Mouse (Mus musculus) heart, adult 11 months (tissue): ENCODE data around the gene Rangap1.
"Not testable (repeated sequence)": the region's sequence is repeated elsewhere in the genome, so short reads cannot be mapped to it uniquely, and the experiment has no call there.

Experiments
- DNase-seq: peaks from one replicate; pipeline ENCODE4 v3.0.0; 2022

Gene Rangap1

DNA sequence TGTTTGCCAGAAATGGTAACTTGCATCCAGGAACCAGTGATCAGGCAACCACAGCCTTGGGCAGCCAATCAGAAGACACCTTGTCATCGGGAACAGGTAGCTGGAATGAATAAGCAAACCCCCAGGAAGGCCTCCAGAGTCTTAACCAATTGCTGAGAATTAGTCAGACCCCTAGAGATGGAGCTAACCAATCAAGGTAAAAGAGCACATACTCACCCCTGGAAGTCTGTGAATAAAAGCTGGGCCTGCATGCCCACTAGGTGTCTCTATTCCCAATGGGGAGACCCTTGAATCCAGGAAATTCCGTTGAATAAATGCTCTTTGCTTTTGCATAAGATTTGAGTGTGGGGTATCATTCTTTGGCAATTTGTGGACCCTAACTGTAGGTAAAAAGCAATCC is 5.4 kb downstream of the Rangap1 start:
- no peak for DNase-seq

DNA sequence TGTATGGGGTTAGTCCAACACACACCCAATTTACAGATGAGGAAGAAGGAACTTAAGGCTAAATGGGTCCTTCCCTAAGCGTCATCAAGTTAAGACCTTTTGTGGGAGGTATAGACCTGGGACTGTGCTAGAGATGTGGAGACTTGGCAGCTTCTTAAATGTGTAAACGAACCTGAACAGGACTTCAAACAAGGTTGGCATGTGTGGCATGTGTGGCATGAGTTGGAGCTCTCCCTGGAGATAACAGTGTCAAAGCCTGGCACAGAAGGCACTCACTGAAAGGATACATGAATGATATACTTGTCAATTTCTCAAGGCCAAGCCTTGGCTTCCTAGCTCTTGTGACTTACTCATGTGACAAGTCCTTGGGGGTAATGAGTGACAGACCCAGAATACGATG is 6.0 kb downstream of the Rangap1 start:
- DNase-seq: no peak

DNA sequence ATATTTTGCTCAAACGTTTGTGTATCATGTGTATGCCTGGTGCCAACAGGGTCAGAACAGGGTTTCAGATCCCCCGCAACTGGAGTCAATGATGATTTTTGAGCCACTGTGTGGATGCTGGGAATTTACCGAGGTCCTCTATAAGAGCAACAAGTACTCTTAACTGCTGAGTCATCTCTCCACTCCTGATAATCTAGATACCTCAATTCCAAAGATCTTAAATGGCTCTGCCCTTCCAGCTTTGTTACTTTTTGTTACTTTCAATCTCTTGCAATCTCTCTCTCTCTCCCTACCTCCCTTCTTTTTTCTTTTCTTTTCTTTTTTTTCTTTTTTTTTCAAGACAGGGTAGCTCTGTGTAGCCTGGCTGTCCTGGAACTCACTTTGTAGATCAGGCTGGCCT is 10.3 kb downstream of the Rangap1 start:
- DNase-seq: no peak

DNA sequence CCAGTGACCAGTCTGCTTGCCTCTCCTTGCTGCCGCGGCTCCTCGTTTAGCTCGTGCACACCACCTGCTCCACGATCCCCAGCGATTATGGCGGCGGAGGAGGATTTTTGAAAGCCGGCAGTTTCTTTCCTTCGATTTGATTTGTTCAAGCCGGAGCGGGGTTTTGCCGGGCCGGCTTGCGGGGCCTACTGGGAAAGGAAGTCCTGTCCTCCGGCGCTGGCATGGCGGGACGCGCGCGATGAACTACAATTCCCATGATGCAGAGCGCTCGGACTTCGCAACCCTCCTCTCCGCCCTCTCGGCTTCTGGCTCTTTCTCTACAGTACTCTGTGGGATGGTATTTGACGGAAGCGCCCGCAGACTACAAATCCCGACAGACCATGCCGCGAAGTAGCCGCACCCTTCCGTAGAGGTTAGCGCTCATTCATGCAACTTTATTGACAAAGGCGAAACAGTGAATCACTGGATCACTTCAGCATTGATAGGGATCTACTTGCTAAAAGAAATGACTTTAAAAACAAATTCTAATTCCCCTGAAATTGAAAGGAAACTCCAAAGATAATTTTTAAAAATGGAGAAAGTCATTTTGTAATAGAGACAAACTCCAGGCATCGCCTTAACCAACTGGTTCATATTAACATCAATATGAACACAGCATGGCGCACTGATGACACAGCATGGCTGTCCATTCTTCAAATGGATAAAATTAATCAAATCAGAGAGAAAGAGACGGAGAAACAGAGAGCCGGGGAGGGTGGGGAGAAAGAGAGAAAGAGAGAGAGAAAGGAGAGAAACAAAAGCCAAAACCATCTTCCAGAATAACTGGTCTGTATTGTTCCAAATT is 15.3 kb downstream of the Rangap1 start:
- peak; percentile 100 for DNase-seq

DNA sequence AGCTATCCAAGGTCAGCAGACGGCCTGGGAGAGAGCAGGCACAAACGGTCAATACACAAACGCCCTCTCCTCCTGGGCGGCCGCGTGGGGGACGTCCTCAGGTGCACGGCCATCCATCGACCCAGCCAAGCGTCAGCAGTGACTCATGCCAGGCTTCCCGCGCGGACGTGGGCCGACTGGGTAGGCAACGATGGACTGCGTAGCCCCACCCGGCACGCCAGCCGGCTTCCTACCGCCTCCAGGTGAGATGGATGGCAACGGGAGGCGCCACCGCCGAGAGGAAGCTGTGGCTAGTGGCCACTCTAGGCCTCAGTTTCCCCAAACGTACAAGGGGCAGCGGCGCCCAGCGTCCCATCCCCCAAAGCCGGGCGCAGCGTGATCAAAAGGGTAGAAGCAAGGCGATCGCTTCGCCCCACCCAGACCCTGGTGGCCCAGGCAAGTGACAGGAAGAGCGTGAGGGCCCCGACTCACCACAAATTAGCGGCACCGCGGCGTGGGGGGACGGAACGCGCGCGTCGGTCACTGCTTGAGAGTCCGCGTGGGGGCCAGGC is 16.0 kb downstream of the Rangap1 start:
- no peak for DNase-seq

DNA sequence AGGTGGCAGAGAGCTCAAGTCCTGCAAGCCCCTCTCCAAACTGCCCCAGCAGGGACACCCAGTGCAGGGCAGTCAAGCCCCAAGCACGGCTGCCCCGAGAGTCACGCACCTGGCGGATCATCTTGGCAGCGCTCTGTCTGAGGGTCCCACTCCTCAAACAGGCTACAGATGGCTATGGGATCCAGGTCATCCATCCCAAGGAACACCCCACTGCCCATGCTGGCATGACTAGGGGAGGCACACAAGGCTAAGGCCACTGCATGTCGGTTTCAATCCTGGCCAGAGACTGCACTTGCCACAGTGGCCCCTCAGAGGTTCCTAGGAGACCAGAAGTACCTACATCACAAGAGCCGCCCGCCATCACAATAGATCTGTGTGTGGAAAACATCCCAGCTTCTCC is 19.4 kb downstream of the Rangap1 start:
- peak; percentile 91 for DNase-seq

DNA sequence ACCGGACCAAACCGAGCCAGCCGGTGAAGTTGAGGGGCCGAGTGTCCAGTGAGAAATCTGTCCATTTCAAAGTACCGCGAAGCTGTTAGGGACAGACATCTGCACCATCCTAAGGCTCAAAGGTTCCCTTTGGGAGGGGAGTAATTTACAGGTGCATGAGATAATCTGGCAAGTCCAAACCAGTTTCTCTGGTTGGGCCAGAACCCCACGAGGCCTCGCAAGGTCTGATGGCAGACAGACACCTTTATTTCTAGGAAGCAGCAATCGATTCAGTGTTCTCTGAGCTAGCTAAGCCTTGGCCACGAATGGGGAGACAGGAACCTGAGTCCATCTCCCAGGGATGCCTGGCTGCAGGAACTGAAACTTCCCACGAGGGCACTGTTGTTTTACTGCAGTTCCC is 21.7 kb downstream of the Rangap1 start:
- no peak for DNase-seq

DNA sequence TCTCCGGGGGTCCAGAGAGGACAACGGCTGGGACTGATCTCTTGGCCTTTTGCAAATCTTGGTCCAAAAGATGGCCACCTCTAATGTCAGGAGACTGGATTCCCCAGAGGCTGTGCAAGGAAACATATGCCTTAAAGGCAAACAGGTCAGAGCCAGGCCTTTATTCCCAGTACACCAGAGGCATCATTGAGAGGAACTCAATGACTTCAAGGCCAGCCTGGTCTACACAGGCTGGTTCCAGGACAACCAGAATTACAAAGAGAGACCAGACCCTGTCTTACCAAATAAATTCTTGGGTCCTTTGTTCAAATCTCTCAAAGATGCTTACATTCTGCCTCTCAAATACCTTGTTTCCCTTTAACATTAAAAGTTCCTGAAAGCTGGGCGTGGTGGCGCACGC is 23.0 kb downstream of the Rangap1 start:
- no peak for DNase-seq

DNA sequence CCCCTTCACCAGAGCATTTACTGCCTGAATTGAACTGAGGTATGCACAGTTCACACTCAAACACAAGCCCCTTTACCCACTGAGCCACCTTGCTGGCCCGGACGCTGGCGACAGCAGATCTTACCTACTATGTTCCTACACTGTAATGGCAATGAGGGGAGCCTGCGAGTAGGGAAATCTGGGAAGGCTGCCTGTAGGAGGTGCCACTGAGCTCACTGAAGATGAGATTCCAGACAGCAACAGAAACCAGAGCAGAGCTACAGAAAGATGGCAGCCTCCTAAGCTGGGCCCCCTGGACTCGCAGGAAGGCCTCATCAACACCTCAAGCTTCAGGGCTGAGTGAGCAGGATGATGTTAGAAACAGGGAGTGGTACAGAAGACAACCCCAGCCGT is 26.2 kb downstream of the Rangap1 start:
- DNase-seq: peak; percentile 84

DNA sequence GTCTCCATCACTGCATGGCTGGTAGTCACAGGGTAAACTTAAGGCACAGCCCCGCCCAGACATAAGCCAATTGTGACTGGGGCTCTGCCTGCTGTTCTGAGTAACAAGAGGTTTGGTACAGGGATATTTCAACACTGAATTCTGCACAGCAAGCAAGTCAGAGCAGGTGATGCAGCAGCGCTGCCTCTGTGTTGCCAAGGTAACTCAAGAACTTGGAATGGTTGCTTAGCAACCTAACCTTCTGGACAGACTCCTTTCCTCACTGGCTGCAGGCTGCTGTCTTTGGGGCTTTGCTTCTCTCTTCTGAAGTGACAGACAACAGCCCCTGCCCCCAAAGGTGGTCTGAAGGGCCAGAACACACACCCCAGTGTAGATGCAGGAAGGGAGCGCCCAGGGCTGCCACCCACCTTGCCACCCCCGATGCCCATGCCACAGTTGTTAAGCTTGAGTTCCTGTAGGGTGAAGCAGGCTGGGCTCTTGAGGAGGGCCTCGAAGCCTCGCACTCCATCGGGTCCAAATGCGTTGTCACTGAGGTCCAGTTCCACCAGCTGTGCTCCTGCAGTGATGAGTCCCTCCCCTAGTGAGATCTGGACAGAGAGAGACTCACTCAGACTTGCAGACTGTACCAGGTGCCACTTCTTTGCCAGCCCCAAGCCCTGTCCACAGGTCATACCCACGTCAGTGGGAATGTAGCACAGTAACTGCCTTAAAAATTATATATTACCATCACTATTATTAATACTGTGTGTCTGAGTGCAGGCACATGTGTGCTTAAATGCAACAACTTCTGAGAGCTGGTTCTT is 26.8 kb downstream of the Rangap1 start:
- peak; percentile 86 for DNase-seq

DNA sequence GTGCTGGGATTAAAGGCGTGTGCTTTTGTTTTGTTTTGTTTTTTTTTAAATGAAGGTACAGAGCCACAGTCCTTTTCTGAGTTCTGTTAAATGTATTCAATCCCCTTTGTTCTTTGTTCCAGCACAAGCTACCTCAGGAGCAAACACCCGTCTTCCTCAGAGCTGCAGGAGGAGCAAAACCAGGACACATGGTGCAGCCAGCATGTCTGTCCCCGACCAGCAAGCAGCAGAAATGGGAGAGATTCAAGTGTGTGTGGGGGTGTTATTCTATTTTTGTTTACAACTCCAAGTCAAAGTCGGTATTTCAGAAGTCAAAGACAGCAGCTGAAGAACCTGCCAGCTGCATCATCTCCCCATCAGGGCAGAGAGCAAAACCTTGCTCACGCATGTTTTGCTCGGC is 31.6 kb downstream of the Rangap1 start:
- peak; percentile 65 for DNase-seq

DNA sequence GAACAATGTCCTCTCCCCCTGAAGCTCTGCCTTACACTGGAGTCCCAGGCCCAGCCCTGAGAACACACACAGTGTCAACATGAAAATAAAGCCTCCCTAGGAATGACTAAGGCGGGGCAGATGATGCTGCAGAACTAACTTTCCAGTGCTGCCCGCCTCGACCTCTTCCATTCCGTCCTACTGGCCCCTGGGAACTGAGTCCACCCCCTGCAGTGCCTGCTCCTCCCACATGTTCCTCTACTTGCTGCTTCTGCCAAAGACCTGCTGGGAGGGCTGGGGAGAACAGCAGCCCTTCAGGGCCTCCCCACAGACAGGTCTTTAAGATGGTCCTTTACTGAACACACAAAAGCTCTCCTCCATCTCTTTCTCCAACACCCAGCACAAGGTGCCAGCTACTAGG is 34.5 kb downstream of the Rangap1 start:
- DNase-seq: peak; percentile 76

DNA sequence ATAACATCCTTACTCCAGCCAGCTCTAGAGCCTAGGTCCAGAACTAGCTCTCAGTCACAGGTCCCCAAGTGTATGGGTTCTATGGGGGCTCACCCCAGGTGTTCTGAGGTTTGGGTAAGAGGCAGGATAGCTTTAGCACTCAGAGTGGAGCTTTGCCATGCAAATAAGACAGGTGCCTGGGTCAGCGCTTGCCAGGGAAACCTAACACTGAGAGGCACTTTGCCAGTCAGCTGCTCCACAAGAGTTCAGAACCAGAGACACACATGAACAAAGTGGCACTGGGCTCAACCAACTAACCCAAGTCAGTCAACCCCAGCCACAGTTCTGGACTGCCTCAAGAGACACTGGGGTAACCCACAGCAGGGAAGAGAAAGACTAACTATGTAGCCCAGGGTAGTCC is 35.6 kb downstream of the Rangap1 start:
- no peak for DNase-seq

DNA sequence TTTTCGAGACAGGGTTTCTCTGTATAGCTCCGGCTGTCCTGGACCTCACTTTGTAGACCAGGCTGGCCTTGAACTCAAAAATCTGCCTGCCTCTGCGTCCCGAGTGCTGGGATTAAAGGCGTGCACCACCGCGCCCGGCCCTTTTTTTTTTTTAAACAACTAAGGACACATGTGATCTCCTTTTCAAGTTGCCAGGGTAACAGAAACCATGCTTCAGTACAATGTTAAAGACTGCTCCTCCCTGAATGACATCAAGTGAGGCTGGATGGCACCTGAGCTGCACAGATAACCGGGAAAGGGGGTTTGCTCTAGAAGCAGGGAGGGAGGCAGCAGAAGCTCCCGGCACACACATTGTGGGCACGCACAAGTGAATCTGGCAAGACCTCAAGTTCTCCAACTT is 36.3 kb downstream of the Rangap1 start:
- no peak for DNase-seq

DNA sequence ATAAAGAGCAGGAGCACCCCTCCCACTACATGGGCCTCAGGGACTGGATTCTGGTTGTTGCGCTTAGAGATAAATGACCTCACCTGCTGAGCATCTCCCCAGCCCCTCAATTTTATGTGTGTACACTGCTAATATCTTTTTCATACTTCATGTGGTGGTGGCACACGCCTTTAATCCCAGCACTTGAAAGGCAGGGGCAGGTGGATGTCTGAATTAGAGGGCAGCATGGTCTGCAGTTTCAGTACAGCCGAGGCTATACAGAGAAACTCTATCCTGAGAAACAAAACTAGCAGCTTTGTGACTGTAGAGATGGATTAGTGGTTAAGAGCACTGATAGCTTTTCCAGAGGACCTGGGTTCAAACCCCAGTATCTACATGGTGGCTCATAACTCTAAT is 42.2 kb downstream of the Rangap1 start:
- no peak for DNase-seq

DNA sequence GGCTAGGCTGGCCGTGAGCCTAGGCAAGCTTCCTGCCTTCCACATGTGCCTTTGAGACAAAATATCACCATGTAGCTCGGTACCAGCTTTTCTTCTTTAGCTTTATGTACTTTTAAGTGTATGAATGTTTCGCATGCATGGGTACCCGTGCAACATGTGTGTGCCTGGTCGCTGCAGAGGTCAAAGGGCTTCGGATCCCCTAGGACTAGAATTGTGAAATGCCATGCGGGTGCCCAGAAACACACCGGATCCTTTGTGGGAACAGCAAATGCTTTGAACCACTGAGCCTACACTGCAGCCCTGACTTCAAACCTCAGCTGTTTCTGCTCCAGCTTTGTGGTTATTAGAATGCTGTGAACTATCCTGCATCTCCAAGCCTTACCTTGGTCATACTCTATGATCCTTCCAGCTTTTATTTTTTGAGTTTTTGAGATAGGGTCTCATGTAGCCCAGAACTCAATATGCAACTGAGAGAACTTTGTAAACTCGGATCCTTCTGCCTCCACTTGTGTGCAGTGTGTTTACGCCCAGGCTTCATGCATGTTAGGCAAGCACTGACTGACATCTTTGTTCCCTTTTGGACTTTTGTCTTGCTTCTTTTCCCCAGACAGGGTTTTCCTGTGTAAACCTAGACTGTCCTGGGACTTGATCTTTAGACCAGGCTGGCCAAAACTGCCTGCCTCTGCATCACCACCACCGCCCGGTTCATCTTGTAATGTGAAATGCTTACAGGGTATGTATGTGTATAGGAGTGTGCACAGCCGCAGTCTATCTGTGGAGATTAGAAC is 42.8 kb downstream of the Rangap1 start:
- DNase-seq: no peak

DNA sequence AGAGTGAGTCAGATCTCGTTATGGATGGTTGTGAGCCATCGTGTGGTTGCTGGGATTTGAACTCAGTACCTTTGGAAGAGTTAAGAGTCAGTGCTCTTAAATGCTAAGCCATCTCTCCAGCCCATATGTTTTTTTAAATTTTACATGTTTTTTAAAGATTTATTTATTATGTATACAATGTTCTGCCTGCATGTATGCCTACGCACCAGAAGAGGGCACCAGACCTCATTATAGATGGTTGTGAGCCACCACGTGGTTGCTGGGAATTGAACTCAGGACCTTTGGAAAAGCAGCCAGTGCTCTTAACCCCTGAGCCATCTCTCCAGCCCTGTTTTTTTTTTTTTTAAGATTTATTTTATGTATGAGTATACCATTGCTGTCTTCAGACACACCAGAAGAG is 44.0 kb downstream of the Rangap1 start:
- not testable (repeated sequence) for DNase-seq

DNA sequence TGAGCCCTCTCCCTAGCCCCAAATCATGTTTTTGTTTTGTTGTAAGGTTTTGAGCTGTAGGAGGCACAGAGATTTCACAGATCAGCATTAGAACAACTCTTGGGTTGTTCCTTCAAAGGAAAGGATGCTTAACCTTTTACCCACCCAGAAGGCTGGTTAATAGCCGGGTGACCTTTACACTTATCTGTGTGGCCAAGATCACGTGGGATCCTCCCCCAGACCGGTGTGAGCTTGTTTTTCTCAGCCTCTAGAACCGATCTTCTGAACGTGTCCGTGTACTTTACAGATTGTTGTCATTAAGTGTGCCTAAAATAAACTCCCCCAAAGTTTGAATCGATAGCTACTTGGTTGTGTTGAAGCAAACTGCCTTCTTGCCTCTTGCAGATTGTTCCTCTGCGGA is 44.7 kb downstream of the Rangap1 start:
- no peak for DNase-seq

DNA sequence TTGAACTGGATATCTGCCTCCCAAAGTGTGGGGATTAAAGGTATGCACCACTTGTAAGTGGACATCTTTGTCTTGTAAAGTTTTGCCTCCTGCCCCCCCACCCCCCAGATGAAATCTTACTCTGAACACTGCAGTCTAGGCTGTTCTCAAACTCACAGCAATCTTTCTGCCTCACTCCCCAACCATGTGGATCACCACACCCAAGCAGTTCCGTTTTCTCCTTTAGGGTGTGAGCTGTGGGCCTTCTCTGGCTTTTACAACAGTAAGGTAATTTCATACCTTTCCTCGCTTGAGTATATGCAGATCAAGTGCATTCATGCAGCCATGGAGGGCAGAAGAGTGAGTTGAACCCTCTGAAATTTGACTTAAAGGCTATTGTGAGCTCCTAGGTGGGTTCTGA is 45.2 kb downstream of the Rangap1 start:
- DNase-seq: no peak

DNA sequence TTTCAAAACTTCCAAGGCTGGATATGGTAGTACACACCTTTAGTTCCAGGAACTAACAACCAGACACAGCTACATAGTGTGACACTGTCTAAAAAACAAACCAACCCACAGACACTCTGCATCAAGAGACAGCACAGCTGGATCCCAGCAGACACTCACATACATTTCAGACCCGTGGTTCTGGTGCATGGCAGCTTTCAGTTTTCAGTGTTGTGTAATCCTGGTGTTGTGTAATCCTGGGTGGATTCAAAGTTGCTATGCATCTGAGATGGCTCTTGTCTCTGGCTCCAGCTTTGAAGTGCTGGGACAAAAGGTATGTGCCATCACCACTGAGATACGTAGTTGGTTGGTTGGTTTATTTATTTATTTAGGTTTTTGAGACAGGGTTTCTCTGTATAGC is 46.8 kb downstream of the Rangap1 start:
- DNase-seq: no peak

DNA sequence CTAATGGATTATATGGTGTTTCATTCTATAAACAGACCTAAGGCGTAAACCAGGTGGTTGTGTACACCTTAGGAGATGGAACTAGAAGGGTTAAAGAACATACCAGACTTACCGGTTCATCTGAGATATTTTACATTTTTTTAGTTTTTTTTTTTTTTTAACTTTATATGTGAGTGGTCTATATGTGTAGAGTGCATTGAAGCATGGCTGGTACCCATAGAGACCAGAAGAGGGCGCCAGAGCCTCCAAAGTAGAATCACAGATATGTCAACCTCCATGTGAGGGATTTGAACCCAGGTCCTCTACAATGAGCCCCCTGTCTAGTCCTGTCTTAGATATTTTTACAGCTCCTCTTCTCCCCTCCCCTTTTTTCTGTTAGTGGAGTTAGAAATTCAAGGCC is 47.5 kb downstream of the Rangap1 start:
- DNase-seq: peak; percentile 88

DNA sequence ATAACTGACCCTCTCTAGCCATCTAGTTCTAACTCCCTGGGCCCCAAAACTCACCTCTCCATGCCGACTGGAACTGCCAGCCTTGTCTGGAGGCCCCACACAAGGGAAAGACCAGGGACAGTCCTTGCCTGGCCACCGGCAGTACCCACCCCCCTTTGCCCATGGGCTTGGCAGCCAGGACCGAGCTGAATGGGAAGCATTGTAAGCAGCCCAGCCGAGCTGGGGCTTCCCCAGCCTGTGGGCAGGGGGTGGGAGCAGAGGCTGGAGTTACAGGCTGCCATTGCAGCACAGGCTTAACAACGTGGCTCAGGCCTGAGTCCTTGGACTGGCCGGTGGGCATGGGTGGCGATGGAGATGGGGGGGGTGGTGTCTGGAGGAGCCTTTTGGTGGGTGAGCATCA is 48.2 kb downstream of the Rangap1 start, which contains the start of gene Chadl:
TSS of gene Chadl (minus strand) at position 113 of the 400 bp plus-strand sequence.
- DNase-seq: peak; percentile 92

DNA sequence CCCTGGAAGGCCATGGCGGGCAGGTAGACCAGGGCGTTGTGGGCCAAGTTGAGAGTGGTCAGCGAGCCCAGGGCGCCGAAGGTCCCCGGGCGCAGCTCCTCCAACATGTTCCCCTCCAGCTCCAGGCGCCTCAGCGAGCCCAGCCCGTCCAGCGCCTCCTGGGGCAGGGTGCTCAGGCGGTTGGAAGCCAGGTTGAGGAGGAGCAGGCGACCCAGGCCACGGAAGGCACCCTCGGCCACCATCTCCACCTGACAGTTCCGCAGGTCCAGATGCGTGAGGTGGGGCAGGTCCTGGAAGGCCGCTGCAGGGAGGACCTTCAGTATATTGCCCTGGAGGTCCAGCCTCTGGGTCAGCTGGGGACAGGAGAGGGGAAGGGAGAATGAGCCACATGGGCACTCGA is 50.4 kb downstream of the Rangap1 start:
- peak; percentile 92 for DNase-seq
